Mouse (Mus musculus) myocyte (in vitro differentiated cells): ENCODE results near the gene Trim61.

Source experiments
- CEBPB ChIP-seq: IDR thresholded peaks from 2 replicates; pipeline ENCODE4 v1.6.1; 2011; ENCODE audit warnings: mild to moderate bottlenecking, moderate library complexity; ENCODE audit not compliant: poor library complexity, insufficient read depth, severe bottlenecking
- E2F4 ChIP-seq: IDR thresholded peaks from one replicate; pipeline ENCODE4 v1.6.1; 2011; ENCODE audit warnings: mild to moderate bottlenecking, control low read depth, moderate library complexity; ENCODE audit not compliant: insufficient read depth
- MAX ChIP-seq: IDR thresholded peaks from one replicate; pipeline ENCODE4 v1.6.1; 2011; ENCODE audit warnings: low read depth, mild to moderate bottlenecking, control low read depth
- MYOD1 ChIP-seq, 3 experiments: IDR thresholded peaks; one replicate each; pipeline ENCODE4 v1.6.1; 2011; ENCODE audit warnings: control low read depth in 2 of 3, low read depth in 2 of 3, mild to moderate bottlenecking in 2 of 3, moderate library complexity in 1 of 3; ENCODE audit not compliant: insufficient read length in 2 of 3, control insufficient read depth in 1 of 3
- MYOG ChIP-seq, 3 experiments: IDR thresholded peaks; one replicate each; pipeline ENCODE4 v1.6.1; 2011; ENCODE audit warnings: control low read depth in 2 of 3, low read depth in 2 of 3, mild to moderate bottlenecking in 2 of 3; ENCODE audit not compliant: insufficient read length in 2 of 3, control insufficient read depth in 1 of 3, insufficient read depth in 1 of 3
- POLR2A ChIP-seq: IDR thresholded peaks from one replicate; pipeline ENCODE4 v1.6.1; 2011; ENCODE audit warnings: low read depth, mild to moderate bottlenecking, control low read depth, moderate library complexity; ENCODE audit not compliant: insufficient read length
- POLR2AphosphoS2 ChIP-seq: IDR thresholded peaks from one replicate; pipeline ENCODE4 v1.6.1; 2011; ENCODE audit warnings: low read depth, control low read depth; ENCODE audit not compliant: insufficient read length
- REST ChIP-seq: IDR thresholded peaks from one replicate; pipeline ENCODE4 v1.6.1; 2011; ENCODE audit warnings: mild to moderate bottlenecking, control low read depth, moderate library complexity; ENCODE audit not compliant: insufficient read depth, insufficient read length
- SRF ChIP-seq: IDR thresholded peaks from one replicate; pipeline ENCODE4 v1.6.1; 2011; ENCODE audit warnings: low read depth; ENCODE audit not compliant: control insufficient read depth, insufficient read length
- TCF12 ChIP-seq: IDR thresholded peaks from one replicate; pipeline ENCODE4 v1.6.1; 2011; ENCODE audit warnings: mild to moderate bottlenecking, control low read depth; ENCODE audit not compliant: poor library complexity, insufficient read depth, severe bottlenecking
- USF1 ChIP-seq: IDR thresholded peaks from one replicate; pipeline ENCODE4 v1.6.1; 2011; ENCODE audit warnings: low read depth, mild to moderate bottlenecking, control low read depth, moderate library complexity

- TF ChIP-seq E2F4: no peak
- TF ChIP-seq CEBPB: no peak
- no peak for TF ChIP-seq REST
- no peak for TF ChIP-seq POLR2A
- no peak for TF ChIP-seq SRF
- TF ChIP-seq MAX: no peak
- no peak for TF ChIP-seq POLR2AphosphoS2
- no peak for TF ChIP-seq MYOG (IDR thresholded peaks at IDR 0.05; ENCODE audit: control insufficient read depth in 1 of 3, insufficient read depth in 1 of 3, insufficient read length in 2 of 3, low read depth in 2 of 3)
- no peak for TF ChIP-seq TCF12
- no peak for TF ChIP-seq MYOD1 (IDR thresholded peaks at IDR 0.05; ENCODE audit: control insufficient read depth in 1 of 3, insufficient read length in 2 of 3, low read depth in 2 of 3)
- TF ChIP-seq USF1: no peak
These were observed 10.8 kb upstream of the Trim61 start for GRCm38 (mm10) chr8:65028959-65029686.
